Mouse (Mus musculus): ENCODE data around the gene Pus7l. TPM values are rescaled to one million over a fixed set of nuclear protein-coding genes. Genes with fewer than 3 reads are reported as not detected.
A peak's percentile ranks its signal among the peaks of the same experiment; 100 is the strongest.

Pus7l gene
- polyA plus RNA-seq, 1 experiment: 1.7 TPM

DNA sequence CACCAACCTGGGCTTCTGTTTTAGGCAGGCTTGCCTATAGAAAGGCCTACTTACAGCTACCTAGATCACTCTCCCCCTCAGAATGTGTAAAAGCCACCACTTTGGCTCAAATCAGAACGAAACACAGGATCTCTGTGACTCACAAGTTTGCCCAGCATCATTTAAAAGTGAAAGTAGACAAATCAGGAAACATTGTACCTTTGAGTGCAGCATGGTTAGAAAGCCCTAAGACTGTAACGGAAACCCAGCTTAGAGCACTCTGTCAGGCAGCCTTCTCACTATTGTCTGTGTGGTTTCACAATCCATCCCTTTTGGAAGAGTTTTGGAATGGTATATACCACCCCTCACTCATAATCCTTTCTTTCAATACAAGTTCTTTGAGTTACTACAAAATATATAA, 21.6 kb upstream of the Pus7l start:
- Histone ChIP-seq H3K4me1 (ENCODE audit: control insufficient read depth, insufficient read depth, insufficient read length, low read length) (peaks cover 13% of the 10 kb centered on the region), H3K4me3 (ENCODE audit: low read depth, low read length) (no peak overlapping the region), H3K36me3 (ENCODE audit: control insufficient read depth, insufficient read depth, low read length) (peaks cover 38% of the 10 kb centered on the region), H3K27ac (ENCODE audit: insufficient read depth, low read depth, low read length) (no peak overlapping the region), H3K27me3 (ENCODE audit: control insufficient read depth, insufficient read depth, low read length) (no peaks in the 10 kb centered on the region)
- no peak for TF ChIP-seq POLR2A (IDR thresholded peaks at IDR 0.05; ENCODE audit: low read depth, low read length)
- TF ChIP-seq CTCF (IDR thresholded peaks at IDR 0.05; ENCODE audit: extremely low read depth, insufficient read length, insufficient replicate concordance, low read depth, low read length): no peak
- 49% methylated on average over 2 of the region's 2 CpGs for whole genome bisulfite sequencing

DNA sequence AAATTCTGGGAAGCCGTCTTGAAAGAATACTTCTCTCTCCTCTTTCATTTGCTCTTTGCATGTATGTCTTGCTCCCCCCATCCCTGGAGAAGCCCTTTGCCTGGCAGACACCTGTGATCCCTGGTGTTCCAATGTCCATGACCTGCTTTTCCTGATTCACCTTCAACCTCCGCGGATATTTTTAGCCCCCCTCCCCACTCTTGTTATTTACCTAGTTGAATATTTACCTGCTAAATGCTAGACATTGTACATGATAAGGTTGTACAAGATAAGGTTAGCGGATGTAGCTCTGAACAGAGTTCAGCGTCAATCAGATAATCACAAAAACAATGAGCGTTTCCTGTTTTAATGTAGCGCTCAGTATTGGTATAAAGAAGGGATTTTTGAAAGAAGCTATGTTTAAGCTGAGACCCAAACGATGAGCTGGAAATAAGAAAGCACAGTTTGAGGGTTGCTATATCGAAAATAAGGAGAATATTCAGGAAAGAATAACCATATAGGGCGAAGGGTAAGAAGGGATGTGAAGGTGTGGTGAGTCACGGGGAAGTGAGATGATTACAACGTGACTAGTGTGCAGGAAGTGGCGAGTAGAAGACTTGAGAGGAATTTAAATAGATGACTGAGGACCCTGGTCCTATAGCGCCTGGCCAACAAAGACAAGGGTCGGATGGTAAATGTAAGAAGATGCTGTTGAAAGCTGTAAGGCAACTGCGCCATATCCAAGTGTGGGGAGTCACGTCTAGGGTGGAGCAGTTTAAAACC, 15.7 kb upstream of the Pus7l start:
- peaks cover 39% of the 10 kb centered on the region for H3K36me3 ChIP-seq (ENCODE audit: control insufficient read depth, insufficient read depth, low read length)
- no peaks in the 10 kb centered on the region for H3K27me3 ChIP-seq (ENCODE audit: control insufficient read depth, insufficient read depth, low read length)
- no peak overlapping the region for H3K4me3 ChIP-seq (ENCODE audit: low read depth, low read length)
- peaks cover 3% of the 10 kb centered on the region; the same call in 1 of the 2 replicates for H3K4me1 ChIP-seq (ENCODE audit: control insufficient read depth, insufficient read depth, insufficient read length, low read length)
- H3K27ac ChIP-seq (ENCODE audit: insufficient read depth, low read depth, low read length): peak overlapping the region; percentile 85
- TF ChIP-seq POLR2A (IDR thresholded peaks at IDR 0.05; ENCODE audit: low read depth, low read length): no peak
- 23% methylated on average over 17 of the region's 17 CpGs for WGBS

GRCm38 (mm10) chr15:94557442-94557841, 14.1 kb upstream of the Pus7l start:
- H3K4me1 ChIP-seq (ENCODE audit: control insufficient read depth, insufficient read depth, insufficient read length, low read length): peaks cover 3% of the 10 kb centered on the region; the same call in 1 of the 2 replicates
- H3K27me3 ChIP-seq (ENCODE audit: control insufficient read depth, insufficient read depth, low read length): no peaks in the 10 kb centered on the region
- TF ChIP-seq POLR2A (IDR thresholded peaks at IDR 0.05; ENCODE audit: low read depth, low read length) (no peak), CTCF (IDR thresholded peaks at IDR 0.05; ENCODE audit: extremely low read depth, insufficient read length, insufficient replicate concordance, low read depth, low read length) (peak; percentile 84; the same call in 1 of the 2 replicates)
- no peak overlapping the region for H3K27ac ChIP-seq (ENCODE audit: insufficient read depth, low read depth, low read length)
- WGBS: 10% methylated on average over 7 of the region's 7 CpGs
- H3K4me3 ChIP-seq (ENCODE audit: low read depth, low read length): no peak overlapping the region
- H3K36me3 ChIP-seq (ENCODE audit: control insufficient read depth, insufficient read depth, low read length): peaks cover 36% of the 10 kb centered on the region

- 96% methylated on average over 9 of the region's 9 CpGs for WGBS
- H3K27ac ChIP-seq (ENCODE audit: insufficient read depth, low read depth, low read length): no peak overlapping the region
- TF ChIP-seq CTCF (IDR thresholded peaks at IDR 0.05; ENCODE audit: extremely low read depth, insufficient read length, insufficient replicate concordance, low read depth, low read length) (no peak), POLR2A (IDR thresholded peaks at IDR 0.05; ENCODE audit: low read depth, low read length) (no peak)
- H3K36me3 ChIP-seq (ENCODE audit: control insufficient read depth, insufficient read depth, low read length): peaks cover 46% of the 10 kb centered on the region
- no peak overlapping the region for H3K4me3 ChIP-seq (ENCODE audit: low read depth, low read length)
- H3K4me1 ChIP-seq (ENCODE audit: control insufficient read depth, insufficient read depth, insufficient read length, low read length): no peaks in the 10 kb centered on the region
- no peaks in the 10 kb centered on the region for H3K27me3 ChIP-seq (ENCODE audit: control insufficient read depth, insufficient read depth, low read length)
These were observed 10.2 kb upstream of the Pus7l start for GRCm38 (mm10) chr15:94553536-94553935.

- Histone ChIP-seq H3K36me3 (ENCODE audit: control insufficient read depth, insufficient read depth, low read length) (peaks cover 20% of the 10 kb centered on the region), H3K4me1 (ENCODE audit: control insufficient read depth, insufficient read depth, insufficient read length, low read length) (peaks cover 15% of the 10 kb centered on the region; the same call in 1 of the 2 replicates), H3K27me3 (ENCODE audit: control insufficient read depth, insufficient read depth, low read length) (no peaks in the 10 kb centered on the region), H3K27ac (ENCODE audit: insufficient read depth, low read depth, low read length) (no peak overlapping the region), H3K4me3 (ENCODE audit: low read depth, low read length) (no peak overlapping the region)
- 41% methylated on average over 4 of the region's 4 CpGs for WGBS
- no peak for TF ChIP-seq CTCF (IDR thresholded peaks at IDR 0.05; ENCODE audit: extremely low read depth, insufficient read length, insufficient replicate concordance, low read depth, low read length)
- TF ChIP-seq POLR2A (IDR thresholded peaks at IDR 0.05; ENCODE audit: low read depth, low read length): no peak
These were observed 1.5 kb upstream of the Pus7l start for GRCm38 (mm10) chr15:94544844-94545243.

GRCm38 (mm10) chr15:94544052-94544636, 797 bp upstream of the Pus7l start:
- Histone ChIP-seq H3K4me3 (ENCODE audit: low read depth, low read length) (peak overlapping the region; percentile 72), H3K27ac (ENCODE audit: insufficient read depth, low read depth, low read length) (peak overlapping the region; percentile 97), H3K36me3 (ENCODE audit: control insufficient read depth, insufficient read depth, low read length) (peaks cover 14% of the 10 kb centered on the region), H3K4me1 (ENCODE audit: control insufficient read depth, insufficient read depth, insufficient read length, low read length) (peaks cover 15% of the 10 kb centered on the region; the same call in 1 of the 2 replicates), H3K27me3 (ENCODE audit: control insufficient read depth, insufficient read depth, low read length) (no peaks in the 10 kb centered on the region)
- no peak for TF ChIP-seq POLR2A (IDR thresholded peaks at IDR 0.05; ENCODE audit: low read depth, low read length)
- 17% methylated on average over 9 of the region's 9 CpGs for WGBS

GRCm38 (mm10) chr15:94542567-94543408, 559 bp downstream of the Pus7l start:
- WGBS: 2% methylated on average over 22 of the region's 22 CpGs
- Histone ChIP-seq H3K4me1 (ENCODE audit: control insufficient read depth, insufficient read depth, insufficient read length, low read length) (peaks cover 15% of the 10 kb centered on the region; the same call in 1 of the 2 replicates), H3K27ac (ENCODE audit: insufficient read depth, low read depth, low read length) (no peak overlapping the region), H3K27me3 (ENCODE audit: control insufficient read depth, insufficient read depth, low read length) (no peaks in the 10 kb centered on the region), H3K4me3 (ENCODE audit: low read depth, low read length) (peak overlapping the region; percentile 72), H3K36me3 (ENCODE audit: control insufficient read depth, insufficient read depth, low read length) (peaks cover 3% of the 10 kb centered on the region)
- TF ChIP-seq POLR2A (IDR thresholded peaks at IDR 0.05; ENCODE audit: low read depth, low read length): no peak
- no peak for TF ChIP-seq CTCF (IDR thresholded peaks at IDR 0.05; ENCODE audit: extremely low read depth, insufficient read length, insufficient replicate concordance, low read depth, low read length)
